Mouse (Mus musculus): ENCODE results near the gene Pycr2. TPM values are rescaled to one million over a fixed set of nuclear protein-coding genes. Genes with fewer than 3 reads are reported as not detected.

Gene Pycr2
- polyA plus RNA-seq, 1 experiment = 35.0 TPM

Other genes starting within 250 kb of the Pycr2 start
- gene Mixl1, start 207.3 kb upstream of the Pycr2 start, polyA plus RNA-seq (2012; rRNA removed) = not detected in 2 replicates
- gene Acbd3, start 178.2 kb upstream of the Pycr2 start, polyA plus RNA-seq (2012; rRNA removed) = 12.0 and 14.6 TPM in 2 replicates
- gene H3f3a, start 90.3 kb upstream of the Pycr2 start, polyA plus RNA-seq (2012; rRNA removed) = 392 and 459 TPM in 2 replicates
- gene Sde2, start 53.2 kb upstream of the Pycr2 start, polyA plus RNA-seq (2012; rRNA removed) = 6.5 and 7.3 TPM in 2 replicates
- gene Lefty2, start 11.2 kb upstream of the Pycr2 start, polyA plus RNA-seq (2012; rRNA removed) = not detected in 2 replicates
- gene Lefty1, start 30.7 kb downstream of the Pycr2 start, polyA plus RNA-seq (2012; rRNA removed) = 4.6 and 7.0 TPM in 2 replicates
- gene Tmem63a, start 38.1 kb downstream of the Pycr2 start, polyA plus RNA-seq (2012; rRNA removed) = 35.5 and 36.9 TPM in 2 replicates
- 15.5 and 16.1 TPM in 2 replicates for gene Ephx1, start 116.6 kb downstream of the Pycr2 start, polyA plus RNA-seq (2012; rRNA removed)
- gene 9130409I23Rik, start 146.9 kb downstream of the Pycr2 start, polyA plus RNA-seq (2012; rRNA removed) = not detected in 2 replicates
- gene Nvl, start 239.9 kb downstream of the Pycr2 start, polyA plus RNA-seq (2012; rRNA removed) = 5.1 and 9.8 TPM in 2 replicates
- 27.3 and 32.1 TPM in 2 replicates for gene Cnih4, start 240.4 kb downstream of the Pycr2 start, polyA plus RNA-seq (2012; rRNA removed)

Measured in large intestine, adult 2 months (tissue).